Mouse (Mus musculus) thymus, adult 2 months (tissue): ENCODE data around the gene Ppp1r14a.

Experiments
- CTCF ChIP-seq: fragments of 200-500 bp; IDR thresholded peaks from 2 replicates; pipeline ENCODE4 v1.5.1; 2012; ENCODE audit warnings: mild to moderate bottlenecking, control low read depth, low read length, moderate library complexity, borderline replicate concordance; ENCODE audit not compliant: control insufficient read depth, poor library complexity, insufficient read depth; ENCODE audit errors: extremely low read depth
- POLR2A ChIP-seq: fragments of 200-500 bp; IDR thresholded peaks from 2 replicates; pipeline ENCODE4 v1.6.1; 2012; ENCODE audit warnings: mild to moderate bottlenecking, low read length, control low read depth, moderate library complexity; ENCODE audit not compliant: control insufficient read depth, poor library complexity, insufficient read depth; ENCODE audit errors: extremely low read depth

DNA sequence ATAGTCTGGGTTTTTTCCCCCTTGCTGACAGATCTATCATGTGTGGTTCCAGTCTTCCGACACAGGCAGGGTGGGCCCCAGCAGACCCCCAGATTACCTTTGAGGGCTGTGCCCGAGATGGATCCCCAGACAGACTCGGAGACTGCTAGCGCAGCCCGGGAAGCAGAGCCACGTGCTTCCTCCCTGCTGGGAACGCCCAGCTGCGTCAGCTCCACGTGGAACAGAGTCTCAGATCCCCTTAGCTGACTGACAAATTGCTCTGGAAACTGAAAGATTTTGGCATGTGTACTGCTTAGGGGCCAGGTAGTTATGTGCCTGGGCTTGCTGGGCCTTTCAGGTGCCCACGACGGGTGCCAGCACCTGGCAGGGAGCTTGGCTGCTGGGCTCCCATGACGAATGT, 52.6 kb downstream of the Ppp1r14a start:
- TF ChIP-seq CTCF (no peak), POLR2A (no peak)
